Mouse (Mus musculus) cerebellum, postnatal 4 days (tissue): ENCODE data around the gene Kank1.
A peak's percentile ranks its signal among the peaks of the same experiment; 100 is the strongest.

ENCODE experiments used
- DNase-seq, 2 experiments: peaks; one replicate each; pipeline ENCODE4 v3.0.0; 2022; ENCODE audit warnings: low spot score in 2 of 2, mixed read lengths in 1 of 2

Kank1 gene

DNA sequence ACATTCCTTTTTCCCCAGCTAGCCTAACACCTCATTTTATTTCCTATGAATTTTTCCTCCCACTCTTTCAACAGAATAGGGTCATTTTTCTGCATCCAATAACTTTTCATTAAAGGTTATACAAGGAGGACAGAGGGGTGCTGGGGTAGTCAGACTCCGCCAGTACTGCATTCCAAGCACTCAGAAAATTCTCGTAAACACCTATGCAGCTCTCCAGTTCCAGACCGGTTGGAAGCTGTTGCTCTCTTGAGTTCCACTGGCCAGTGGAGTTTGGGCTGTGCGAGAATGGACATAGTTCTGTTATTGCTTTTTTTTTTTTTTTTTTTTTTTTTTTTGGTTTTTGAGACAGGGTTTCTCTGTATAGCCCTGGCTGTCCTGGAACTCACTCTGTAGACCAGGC is 167.4 kb downstream of the Kank1 start:
- no peak for DNase-seq

DNA sequence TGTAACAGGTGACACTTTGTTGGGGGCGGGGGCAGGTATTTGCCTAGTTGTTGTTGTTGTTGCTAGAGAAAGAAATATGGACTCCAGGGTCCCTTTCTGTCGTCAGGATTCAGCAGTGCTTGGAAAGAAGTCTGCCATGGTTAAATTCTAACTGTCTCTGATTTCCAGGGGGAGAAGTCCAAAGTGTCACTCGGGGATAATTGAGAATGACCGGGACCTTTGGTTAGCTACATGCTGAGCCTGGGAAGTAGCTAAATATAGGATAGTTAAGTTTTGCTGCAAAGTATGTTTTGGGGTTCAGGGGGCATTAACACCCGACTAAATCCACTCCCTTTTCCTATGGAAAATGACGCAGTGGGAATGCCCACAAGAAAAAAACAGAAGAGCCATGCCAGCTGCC is 169.2 kb downstream of the Kank1 start:
- no peak for DNase-seq

DNA sequence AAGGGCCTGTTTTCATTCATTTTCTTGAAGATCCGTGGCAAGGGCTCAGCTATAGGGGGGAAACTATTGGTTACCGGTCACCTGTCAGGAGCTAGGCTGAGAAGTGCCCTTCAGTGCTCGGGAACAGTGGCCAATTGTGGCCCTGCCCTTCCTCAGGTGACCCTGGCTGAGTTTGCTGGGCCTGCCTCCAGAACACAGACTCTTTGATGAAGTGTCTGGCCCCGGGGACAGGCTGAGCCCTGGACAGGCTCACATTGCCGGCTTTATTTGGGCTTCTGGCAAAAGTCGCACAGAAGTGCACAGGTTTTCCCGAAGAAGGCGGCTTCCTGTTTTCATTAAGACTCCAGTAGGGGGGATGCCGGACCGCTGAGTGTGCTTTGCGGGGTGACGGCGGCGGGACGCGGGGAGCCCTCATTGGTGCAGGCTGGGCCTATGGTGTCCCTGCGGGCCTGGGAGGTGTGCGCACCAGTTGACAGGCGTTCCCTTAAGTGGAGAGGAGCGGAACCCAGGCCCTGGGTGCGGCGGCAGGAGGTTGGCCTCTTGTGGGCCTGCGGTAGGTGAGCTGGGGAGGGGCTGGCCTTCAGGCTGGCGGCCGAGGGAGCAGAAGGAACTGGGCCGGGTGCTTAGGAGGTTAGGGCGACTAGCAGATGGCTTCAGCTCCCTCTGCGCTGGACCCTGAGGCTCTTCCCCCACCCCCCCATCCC is 169.9 kb downstream of the Kank1 start:
- DNase-seq = peak in 1 of 2 experiments; percentile 28

DNA sequence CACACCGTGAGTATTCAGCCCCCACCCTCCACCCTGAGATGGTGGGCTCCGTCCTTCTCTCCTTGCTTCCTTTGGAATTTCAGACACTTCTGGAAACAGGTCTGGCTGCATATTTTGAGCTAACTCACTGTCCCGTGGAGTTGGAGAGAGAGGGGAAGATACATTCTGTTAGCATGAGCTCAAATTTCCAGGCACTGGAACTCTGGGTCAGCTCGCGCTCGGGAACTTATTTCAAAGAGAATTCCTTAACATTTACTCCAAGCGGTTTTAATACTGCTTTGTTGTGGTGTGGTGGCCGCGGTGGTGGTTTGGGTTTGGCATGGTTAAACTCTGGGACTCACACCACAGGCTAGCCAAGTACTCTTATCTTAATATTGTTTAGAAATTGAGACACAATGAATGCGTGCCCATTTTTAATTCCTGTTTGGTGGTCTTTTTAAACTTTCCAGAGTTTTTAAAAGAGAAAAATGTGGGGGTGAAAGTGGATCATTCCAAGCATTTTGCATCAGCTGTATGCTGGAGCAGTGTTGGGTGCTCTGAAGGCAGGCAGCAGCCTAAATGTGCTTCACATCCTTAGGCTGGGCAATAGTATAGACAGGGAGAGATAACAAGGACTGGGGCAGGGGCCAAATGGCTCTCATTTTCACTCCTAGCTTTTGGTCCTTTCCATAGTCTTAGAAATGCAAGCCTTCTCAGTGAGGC is 170.6 kb downstream of the Kank1 start:
- DNase-seq = no peak

DNA sequence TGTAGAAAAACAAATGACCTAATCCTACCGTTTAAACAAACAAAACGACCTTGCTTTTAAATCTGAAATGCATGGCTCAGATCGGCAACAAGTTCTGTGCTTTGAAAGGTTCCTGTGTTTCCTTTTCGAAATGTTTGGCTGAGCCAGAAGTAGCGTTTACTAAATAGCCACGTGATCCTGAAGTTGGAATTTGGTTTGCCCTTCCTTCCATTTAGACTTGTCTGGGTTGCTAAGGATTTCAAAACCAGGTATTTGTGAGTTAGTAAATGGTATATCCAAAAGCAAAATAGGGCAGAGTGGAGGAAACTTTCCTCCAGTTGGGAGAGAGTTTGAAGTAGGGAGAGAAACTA is 171.1 kb downstream of the Kank1 start:
- DNase-seq = no peak

DNA sequence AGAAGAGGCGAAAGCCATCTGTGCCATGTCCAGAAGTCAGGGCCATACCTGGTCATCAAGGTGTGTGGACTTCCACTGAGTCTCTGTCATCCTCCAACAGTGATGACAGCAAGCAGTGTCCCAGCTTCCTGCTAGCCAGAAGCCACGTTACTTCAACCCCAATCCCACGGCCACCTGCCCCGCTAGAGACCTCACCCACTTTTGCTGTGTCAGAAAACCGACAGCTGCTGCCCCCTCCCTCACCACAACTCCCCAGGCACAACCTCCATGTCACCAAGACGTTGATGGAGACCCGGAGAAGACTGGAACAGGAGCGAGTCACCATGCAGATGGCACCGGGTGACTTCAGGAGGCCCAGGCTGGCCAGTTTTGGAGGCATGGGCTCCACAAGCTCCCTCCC is 172.5 kb downstream of the Kank1 start:
- DNase-seq = no peak

DNA sequence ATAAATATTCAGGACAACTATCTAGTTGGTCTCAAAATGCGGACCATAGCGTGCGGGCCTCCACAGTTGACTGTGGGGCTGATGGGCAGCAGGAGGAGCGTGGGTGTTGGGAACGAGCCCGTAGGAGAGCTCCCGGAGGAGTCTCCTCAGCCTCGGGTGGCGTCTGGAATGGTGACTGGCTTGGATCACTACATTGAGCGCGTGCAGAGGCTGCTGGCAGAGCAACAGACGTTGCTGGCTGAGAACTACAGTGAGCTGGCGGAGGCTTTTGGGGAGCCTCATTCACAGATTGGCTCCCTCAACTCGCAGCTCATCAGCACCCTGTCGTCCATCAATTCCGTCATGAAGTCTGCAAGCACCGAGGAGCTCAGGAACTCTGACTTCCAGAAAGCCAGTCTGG is 174.6 kb downstream of the Kank1 start:
- no peak for DNase-seq

DNA sequence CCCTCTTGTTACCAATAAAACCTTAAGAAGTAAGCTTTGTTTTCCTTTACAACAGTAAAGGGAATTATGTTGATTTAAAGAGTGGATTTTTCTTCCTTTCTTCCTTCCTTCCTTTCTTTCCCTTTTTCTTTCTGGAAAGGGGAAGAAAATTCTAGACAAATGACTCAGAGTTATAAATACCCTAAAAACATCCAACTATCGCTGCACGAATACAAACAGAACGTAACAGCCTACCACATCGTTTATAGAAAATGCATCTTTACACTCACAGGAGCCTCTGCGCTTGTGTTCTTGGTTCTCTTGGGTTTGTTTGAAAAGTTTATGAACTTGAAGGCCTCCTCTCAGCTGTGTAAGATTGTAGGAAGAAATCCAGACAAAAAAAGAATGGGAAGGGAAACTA is 178.7 kb downstream of the Kank1 start:
- DNase-seq = no peak

DNA sequence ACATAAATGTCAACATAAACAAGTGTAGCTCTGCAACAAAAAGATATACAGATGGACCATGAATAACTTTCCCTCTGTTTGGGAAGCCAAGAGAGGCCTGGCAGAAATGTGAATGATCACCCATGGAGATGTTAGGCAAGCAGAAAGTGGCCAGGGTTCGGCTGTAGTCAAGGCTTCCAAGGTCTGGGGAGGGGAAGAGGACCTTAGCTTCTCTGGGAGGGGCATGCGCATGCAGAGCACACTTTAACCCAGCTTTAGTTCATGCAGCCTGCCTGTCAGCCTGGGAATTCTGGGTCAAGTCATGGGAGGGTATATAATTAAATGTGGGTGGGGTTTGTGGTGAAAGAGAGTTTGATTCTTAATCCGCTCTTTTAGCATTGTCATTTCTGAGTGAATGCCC is 180.9 kb downstream of the Kank1 start:
- no peak for DNase-seq

DNA sequence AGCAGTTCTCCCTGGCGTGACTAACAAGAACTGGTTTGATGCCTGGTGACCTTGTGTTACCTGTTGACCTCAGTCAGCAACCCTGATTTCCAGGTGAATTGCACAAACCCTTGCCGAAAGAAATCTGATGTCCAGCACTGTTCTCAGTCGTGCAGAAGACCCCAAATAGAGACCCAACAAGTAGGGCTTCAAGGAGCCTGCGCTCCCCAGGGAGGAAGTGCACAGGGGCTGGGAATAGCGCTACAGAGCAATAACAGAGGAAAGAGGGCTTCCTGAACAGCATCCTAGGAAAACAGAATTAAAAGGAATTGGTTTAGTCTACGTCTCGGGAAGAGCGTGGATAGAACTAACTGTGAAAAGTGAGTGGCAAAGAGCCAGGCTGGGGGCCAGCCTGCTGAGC is 183.2 kb downstream of the Kank1 start:
- no peak for DNase-seq

DNA sequence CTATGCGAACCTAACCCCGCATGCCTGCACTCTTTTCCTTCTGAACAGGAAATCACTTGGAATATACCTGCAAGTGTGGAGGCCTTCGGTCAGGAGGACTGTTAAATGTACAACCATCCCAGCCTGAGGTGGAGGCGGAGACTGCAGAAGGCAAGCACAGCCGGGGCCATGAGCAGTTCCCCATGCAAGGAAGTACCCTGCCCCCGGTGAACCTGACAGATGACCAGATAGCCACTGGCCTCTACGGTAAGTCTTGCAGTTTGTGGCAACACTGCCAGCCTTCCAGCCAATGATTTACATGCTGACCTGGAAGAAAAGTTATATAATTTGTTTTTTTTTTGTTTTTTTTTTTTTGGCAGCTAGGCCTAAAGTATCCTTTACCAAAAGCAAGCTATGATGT is 185.3 kb downstream of the Kank1 start:
- DNase-seq = no peak

DNA sequence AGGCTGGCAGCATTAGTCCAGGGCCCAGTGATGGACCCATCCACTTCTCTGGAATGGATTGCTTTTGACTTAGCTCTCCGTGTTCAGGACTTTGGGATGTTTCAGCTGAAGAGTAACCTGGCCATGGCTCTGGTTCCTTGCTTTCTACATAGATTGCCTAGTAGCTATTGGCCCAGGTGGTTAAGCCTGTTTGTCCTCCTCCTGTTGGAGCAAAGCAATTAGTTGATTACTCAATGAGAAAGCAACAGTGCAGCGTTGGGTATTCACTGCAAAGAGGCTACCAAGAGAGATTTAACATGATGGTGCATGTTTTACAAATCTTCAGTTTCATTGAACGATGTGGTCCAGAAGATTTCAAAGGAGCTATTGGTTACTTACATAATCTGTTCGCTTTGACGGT is 186.6 kb downstream of the Kank1 start:
- DNase-seq = no peak

DNA sequence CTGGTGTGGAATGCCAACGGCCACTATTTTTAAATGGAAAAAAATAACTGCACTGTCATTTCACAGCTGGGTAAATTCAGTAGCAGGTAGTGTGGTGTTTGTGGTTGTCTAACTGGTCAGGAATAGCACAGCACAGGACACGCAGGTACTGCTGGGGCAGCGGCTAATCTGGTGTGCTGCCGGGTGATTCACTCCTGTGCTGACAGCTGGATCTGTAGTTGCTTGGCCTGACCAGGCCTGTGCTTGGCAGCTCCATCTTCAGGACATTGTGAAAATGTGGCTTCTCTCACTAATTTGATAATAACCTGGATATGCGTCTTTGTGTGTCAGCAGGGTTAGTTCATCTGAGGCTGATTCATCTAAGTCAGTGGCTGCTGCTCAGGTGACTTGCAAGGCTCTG is 189.7 kb downstream of the Kank1 start:
- no peak for DNase-seq

DNA sequence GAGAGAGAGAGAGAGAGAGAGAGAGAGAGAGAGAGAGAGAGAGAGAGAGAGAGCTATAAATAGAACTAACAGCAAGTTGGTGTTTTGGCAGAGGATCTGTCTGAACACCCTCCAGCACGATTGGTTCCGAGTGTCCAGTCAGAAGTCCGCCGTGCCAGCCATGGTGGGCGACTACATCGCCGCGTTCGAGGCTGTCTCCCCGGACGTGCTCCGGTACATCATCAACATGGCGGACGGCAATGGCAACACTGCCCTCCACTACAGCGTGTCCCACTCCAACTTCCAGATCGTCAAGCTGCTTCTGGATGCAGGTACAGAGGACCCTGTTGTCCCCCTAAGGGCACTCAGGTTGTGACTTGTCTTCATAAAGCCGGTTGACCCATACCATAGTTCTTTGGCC is 191.1 kb downstream of the Kank1 start:
- no peak for DNase-seq

DNA sequence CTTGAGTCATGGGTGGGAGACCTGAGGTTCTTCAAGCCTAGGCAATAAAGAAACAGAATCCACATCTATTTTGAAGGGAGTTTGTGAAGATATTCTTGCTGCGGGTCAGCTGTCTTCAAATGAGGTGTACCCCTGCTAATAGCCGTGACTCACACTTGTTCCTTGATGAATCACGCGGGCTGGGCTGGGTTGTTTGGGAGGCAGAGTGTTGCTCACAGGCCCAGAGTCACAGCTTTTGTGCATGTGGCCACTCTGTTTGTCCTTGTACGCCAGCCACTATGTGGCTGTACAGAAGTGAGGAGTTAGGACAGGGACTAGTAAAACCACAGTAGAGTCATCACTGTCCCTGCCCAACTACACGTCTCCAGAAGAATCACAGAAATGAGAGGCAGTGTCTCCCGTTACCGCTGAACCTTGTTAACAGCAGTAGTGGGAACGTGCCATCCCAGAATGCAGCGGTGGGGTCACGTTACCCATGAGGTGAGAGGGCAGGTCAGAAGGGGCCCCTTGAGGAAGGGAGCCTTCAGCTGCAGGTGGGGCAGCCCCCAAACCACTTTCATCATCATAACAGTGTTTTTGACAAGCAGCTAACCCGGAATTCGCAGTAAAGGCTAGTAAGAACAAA is 191.7 kb downstream of the Kank1 start:
- no peak for DNase-seq

DNA sequence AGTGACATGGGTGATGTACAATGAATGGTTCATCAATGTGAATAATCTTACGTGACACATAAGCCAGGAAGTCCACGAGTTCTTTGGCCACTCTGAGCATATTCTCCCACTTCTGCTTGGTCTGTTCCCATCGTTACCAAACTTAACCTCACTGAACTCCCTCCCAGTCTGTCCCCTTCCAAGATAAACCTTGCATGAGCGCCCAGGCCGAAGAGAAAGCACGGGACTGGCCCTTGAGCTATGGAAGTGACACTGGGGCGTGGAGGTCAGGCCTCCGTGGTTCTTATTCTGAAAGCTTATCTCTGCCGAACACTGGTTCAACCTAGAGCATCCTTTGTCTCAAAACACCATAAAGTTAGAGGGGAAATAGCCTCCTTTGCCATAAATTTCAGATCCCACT is 194.7 kb downstream of the Kank1 start:
- no peak for DNase-seq

DNA sequence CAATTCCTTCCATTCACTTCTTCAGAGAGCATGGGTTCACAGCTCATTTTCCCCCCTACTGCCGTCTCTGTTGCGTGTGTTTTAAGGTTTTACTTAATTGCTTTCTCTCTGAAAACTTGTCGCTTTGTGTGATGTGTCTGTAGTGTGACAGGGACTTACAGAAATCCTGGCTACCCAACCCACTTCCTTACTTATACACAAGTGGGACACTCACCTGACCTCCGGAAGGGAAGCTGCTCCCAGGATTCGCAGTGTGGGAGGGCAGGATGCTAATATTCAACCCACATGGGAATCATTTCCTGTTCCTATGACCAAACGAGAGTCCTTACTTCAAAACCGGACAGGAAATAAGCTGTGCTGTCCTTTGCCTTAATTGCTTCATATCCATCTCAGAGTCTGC is 195.1 kb downstream of the Kank1 start:
- DNase-seq = no peak

DNA sequence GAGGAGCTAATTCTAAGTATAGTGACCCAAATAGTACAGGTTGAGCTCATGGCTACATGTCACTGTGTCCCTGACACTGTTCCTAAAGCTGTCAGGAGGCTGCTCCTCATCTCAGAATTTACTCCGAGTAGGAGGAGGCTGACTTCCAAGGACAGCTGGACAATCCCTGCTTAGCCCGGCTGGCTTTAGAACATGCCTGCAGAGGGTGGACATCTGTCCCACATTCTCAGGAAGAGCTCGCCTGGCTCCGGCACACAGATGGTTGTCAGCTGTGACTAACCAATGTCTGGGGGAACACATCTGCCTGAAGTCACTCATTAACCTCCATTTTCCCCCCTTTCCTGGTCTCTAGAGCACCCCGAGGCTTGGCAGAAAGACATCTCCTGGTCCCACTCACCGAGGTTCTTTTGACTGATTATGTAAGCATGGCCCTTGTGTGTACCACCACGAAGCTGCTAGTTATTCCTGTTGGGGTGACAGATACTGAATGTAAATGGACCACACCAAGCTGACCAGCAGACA is 196.5 kb downstream of the Kank1 start:
- no peak for DNase-seq

DNA sequence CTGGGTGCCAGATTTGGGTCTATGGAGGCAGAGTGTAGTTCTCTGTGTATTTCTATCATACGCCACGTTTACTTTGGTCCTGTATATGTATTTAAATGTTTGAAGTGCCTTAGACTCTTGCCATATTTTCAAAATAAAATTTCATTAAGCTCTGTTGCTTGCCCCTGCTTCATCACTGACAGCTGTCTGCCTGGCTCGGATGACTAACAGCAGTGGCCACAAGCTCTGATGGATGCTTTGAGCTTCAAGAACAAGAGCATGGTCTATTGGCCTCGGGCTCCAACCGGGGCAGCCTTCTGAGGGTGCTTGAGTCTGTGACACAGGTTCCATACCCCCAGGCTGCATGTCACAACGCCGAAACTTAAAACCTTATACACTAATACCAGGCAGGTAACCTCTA is 197.6 kb downstream of the Kank1 start:
- no peak for DNase-seq

DNA sequence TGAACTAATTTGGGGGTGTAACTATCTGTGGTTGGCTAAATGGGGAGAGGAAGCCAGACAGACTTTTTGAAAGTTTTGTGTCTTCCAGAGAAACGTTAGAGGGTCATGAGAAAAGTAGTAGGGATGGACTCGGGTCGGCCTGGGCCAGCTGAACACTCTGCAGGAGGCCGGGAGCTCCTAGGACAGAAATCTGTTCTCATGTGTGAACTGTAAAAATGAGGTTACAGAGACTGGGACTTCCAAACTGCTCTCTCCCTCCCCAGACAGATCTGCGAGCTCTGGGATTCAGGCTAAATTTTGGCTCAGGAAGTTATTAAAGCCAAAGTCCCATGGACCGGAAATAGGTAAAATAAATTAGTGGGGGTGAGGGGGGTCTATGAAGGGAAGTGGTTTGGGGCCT is 198.0 kb downstream of the Kank1 start:
- no peak for DNase-seq

DNA sequence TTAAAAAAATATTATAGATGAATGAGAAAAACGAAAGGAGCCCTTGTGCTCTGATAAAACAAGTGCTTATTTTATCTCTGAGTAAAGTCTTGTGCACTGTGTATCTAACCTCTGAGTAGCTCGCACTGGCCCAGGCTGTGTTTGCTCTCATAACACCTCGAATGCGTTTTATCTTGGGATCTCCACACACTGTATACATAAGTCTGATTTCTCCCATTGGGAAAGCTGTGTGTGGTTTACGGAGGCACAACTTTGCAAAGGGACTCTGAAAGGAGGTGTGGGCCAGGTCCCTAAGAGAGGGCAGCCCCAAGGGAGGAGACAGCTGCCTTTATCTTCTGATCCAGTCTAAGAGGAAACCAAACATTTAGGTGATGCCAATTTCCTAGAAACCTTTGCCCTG is 198.6 kb downstream of the Kank1 start:
- DNase-seq = no peak

DNA sequence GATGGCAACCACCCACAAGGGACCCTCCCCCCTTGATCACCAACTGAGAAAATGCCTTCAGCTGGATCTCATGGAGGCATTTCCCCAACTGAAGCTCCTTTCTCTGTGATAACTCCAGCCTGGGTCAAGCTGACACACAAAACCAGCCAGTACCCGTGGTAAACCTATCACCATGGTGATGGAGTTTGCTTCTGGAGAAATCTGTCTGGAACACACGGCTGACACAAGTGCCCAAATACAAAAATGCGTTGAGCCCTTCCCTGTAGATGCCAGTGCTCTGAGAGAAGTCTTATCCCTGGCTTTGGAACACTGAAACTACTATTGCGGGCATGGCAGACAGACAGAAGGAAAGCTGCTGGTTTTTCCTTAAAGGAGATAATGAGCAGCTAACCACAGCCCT is 199.4 kb downstream of the Kank1 start:
- no peak for DNase-seq
